Mouse (Mus musculus) thymus, adult 2 months (tissue): ENCODE data around the gene Ppp1r13b.

Experiments used
- CTCF ChIP-seq: fragments of 200-500 bp; IDR thresholded peaks from 2 replicates; pipeline ENCODE4 v1.5.1; 2012; ENCODE audit warnings: mild to moderate bottlenecking, control low read depth, low read length, moderate library complexity, borderline replicate concordance; ENCODE audit not compliant: control insufficient read depth, poor library complexity, insufficient read depth; ENCODE audit errors: extremely low read depth
- POLR2A ChIP-seq: fragments of 200-500 bp; IDR thresholded peaks from 2 replicates; pipeline ENCODE4 v1.6.1; 2012; ENCODE audit warnings: mild to moderate bottlenecking, low read length, control low read depth, moderate library complexity; ENCODE audit not compliant: control insufficient read depth, poor library complexity, insufficient read depth; ENCODE audit errors: extremely low read depth

- TF ChIP-seq CTCF (no peak), POLR2A (no peak)
Observed at GRCm38 (mm10) chr12:111906309-111906875, 1.5 kb downstream of the Ppp1r13b start.
